Mouse (Mus musculus) heart, embryonic 16.5 days (tissue): ENCODE measurements around the gene Guca1b. TPM values are rescaled to one million over a fixed set of nuclear protein-coding genes. Genes with fewer than 3 reads are reported as not detected.

Experiments
- ATAC-seq: fragments of 200-750 bp; cut with Nextera tagmentation; replicated peaks from 2 replicates; pipeline ENCODE4 v1.8.0; 2017; ENCODE audit warnings: moderate number of reproducible peaks; ENCODE audit not compliant: insufficient read depth, low FRiP score; ENCODE audit errors: extremely low read depth
- H3K27ac ChIP-seq: fragments of 300-500 bp; sonication (generic); 2 replicates; pipeline ENCODE4 v1.5.1; 2014; ENCODE audit warnings: mild to moderate bottlenecking, low read length, control low read depth, moderate library complexity
- H3K27me3 ChIP-seq: fragments of 300-500 bp; sonication (generic); 2 replicates; pipeline ENCODE4 v1.6.1; 2014; ENCODE audit warnings: low read length, mixed read lengths; ENCODE audit not compliant: control insufficient read depth, insufficient read depth
- H3K36me3 ChIP-seq: fragments of 300-500 bp; sonication (generic); 2 replicates; pipeline ENCODE4 v1.6.1; 2014; ENCODE audit not compliant: control insufficient read depth, insufficient read depth
- H3K4me1 ChIP-seq: fragments of 300-500 bp; sonication (generic); 2 replicates; pipeline ENCODE4 v1.6.1; 2014; ENCODE audit warnings: low read length, mixed read lengths; ENCODE audit not compliant: control insufficient read depth, insufficient read depth
- H3K4me2 ChIP-seq: fragments of 300-500 bp; sonication (generic); 2 replicates; pipeline ENCODE4 v1.6.1; 2014; ENCODE audit warnings: low read depth, mild to moderate bottlenecking, control low read depth, low read length
- H3K4me3 ChIP-seq: fragments of 300-500 bp; sonication (generic); 2 replicates; pipeline ENCODE4 v1.5.1; 2014; ENCODE audit warnings: mild to moderate bottlenecking, control low read depth, low read length
- H3K9ac ChIP-seq: fragments of 300-500 bp; sonication (generic); 2 replicates; pipeline ENCODE4 v1.6.1; 2014; ENCODE audit warnings: low read length, control low read depth
- H3K9me3 ChIP-seq: fragments of 300-500 bp; sonication (generic); replicated peaks from 2 replicates; pipeline ENCODE4 v1.6.1; 2016; ENCODE audit warnings: low read length; ENCODE audit not compliant: control insufficient read depth
- WGBS: fragments of 180-500 bp; shearing (Covaris S2); extraction: QIAGEN DNeasy Blood & Tissue Kit; methylation state at CpG from one replicate; pipeline ENCODE4 v1.1.7; 2014; 5-methylcytosine and 5-hydroxymethylcytosine counted together
- polyA plus RNA-seq: library from polyadenylated mRNA; unstranded; fragments of >200 nt; fragmentation: Nextera tagmentation; extraction: Ambion mirVana; gene quantifications from 2 replicates; pipeline ENCODE4 v1.2.1, GENCODE M21; 2015

The Guca1b gene
- polyA plus RNA-seq, 1 experiment from 2014 or later, result 1.2 TPM

DNA sequence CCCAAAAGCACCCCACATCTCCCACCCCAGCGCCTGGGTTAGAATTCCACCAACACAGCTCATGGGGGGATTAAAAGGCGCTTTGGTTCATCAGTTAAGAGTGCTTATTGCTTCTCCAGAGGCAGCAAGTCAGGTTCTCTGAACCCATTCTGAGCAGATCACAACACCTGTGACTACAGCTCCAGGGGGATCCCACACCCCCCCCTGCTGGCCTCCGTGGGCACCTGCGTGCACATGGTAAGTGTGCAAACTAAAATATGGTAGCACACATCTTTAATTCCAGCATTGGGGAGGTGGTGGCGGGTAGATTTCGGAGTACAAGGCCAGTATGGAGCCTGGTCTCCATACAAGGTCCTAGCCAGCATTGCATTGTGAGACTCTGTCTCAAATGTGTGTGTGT lies 42.1 kb downstream of the Guca1b start:
- no peaks in the 10 kb centered on the region for H3K27me3 ChIP-seq
- no peak overlapping the region for H3K4me2 ChIP-seq
- H3K4me3 ChIP-seq, result no peak overlapping the region
- H3K4me1 ChIP-seq, result peaks cover 10% of the 10 kb centered on the region
- no peaks in the 10 kb centered on the region for H3K36me3 ChIP-seq
- WGBS, result 70% methylated on average over 6 of the region's 6 CpGs
- no peaks in the 10 kb centered on the region for H3K9me3 ChIP-seq
- H3K27ac ChIP-seq, result no peak overlapping the region
- ATAC-seq, result no peak
- H3K9ac ChIP-seq, result no peak overlapping the region

DNA sequence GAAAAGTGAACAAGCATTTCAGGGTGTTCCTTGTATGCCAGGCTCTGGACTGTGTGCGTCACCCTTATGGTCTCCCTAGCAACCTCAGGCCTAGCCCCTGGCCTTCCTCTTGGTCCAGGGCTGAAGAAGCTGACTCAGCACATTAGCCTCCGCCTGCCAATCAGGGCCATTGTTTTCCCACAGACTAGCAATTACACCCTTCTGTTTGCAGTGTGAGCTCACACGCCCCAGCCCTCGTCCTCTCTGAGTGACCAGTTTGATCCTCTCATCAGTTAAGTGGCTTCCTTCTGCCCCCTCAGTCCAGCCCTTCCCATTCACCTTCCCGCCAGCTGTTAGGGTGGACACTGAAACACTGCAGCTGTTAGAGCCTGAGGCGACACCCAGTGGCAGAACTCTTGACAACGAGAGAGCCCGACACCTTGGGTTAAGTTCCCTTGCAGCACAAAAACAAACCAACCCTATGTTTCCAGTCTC lies 43.7 kb downstream of the Guca1b start:
- Histone ChIP-seq H3K27me3 (no peaks in the 10 kb centered on the region), H3K36me3 (no peaks in the 10 kb centered on the region), H3K9ac (0 out of 2 replicates have a peak overlapping the region, but pooled peaks have one; percentile 16), H3K27ac (no peak overlapping the region), H3K4me3 (peak overlapping the region; percentile 23), H3K4me1 (peaks cover 10% of the 10 kb centered on the region), H3K9me3 (no peaks in the 10 kb centered on the region), H3K4me2 (peak overlapping the region; percentile 51)
- peak; percentile 55; the same call in 1 of the 2 replicates for ATAC-seq
- WGBS, result 8% methylated on average over 8 of the region's 8 CpGs

DNA sequence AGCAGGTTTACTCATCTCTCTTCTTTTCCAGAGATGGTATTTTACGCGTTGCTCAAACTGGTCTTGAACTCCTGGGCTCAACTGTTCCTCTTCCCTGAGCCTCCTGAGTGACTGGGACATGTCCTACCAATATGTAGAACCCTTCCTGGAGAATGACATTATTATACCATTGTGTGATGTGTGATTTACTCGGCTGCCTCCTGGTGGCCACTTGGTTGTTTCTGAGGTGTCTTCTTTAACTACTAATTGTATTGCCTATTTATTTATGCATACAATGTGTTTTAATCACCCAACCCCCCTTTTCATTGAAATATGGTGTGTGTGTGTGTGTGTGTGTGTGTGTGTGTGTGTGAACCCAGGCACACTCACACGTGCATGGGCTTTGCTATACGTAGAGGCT lies 45.6 kb downstream of the Guca1b start:
- H3K4me3 ChIP-seq, result no peak overlapping the region
- ATAC-seq, result no peak
- H3K27ac ChIP-seq, result no peak overlapping the region
- no peaks in the 10 kb centered on the region for H3K36me3 ChIP-seq
- no peak overlapping the region for H3K9ac ChIP-seq
- no peaks in the 10 kb centered on the region for H3K9me3 ChIP-seq
- WGBS, result 62% methylated on average over 5 of the region's 5 CpGs
- no peaks in the 10 kb centered on the region for H3K27me3 ChIP-seq
- H3K4me1 ChIP-seq, result peaks cover 7% of the 10 kb centered on the region
- no peak overlapping the region for H3K4me2 ChIP-seq

DNA sequence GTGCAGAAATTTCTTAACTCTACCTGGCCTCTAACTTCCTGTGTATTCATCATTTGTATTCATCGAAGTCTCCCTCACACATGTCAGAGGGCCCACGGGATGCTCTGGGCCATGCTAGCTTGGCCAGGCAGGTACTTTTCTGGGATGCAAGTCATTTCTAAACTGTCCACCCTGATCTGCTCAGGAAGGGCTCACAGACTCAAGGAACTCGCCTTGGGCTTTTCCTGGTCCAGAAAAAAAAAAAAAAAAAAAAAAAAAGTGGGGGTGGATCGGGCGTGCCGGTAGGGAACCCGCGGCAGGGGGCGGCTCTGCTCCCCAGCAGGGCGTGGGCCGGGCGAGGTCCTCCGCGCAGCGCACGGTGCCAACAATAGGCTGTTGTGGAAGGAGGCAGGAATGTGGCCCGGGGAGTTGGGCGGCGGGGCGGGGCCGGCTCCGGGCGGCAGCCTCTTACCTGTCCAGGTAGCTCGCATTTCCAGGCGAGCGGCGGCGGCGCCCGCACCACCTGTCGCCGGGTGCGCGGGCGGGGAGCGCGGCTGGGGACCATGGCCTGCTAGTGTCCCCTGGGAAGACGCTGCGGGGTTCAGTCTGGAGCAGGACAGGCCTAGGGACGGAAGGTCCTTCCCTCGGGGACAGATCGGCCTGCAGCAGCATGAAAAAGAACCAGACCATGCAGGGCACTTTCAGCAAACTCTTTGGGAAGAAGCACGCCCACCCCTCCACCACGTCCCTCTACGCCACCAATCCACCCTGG lies 51.1 kb downstream of the Guca1b start, which contains the start of gene AI661453:
TSS of gene AI661453 (plus strand) at position 460 of the 751 bp plus-strand sequence.
- peak; percentile 50; the same call in 1 of the 2 replicates for ATAC-seq
- Histone ChIP-seq H3K27me3 (no peaks in the 10 kb centered on the region), H3K27ac (no peak within 1 kb of the TSS), H3K4me1 (peaks cover 19% of the 10 kb centered on the region), H3K4me2 (peak within 1 kb of the TSS; percentile 93), H3K9me3 (no peaks in the 10 kb centered on the region), H3K4me3 (peak within 1 kb of the TSS; percentile 66), H3K9ac (peak within 1 kb of the TSS; percentile 80), H3K36me3 (no peaks in the 10 kb centered on the region)
- 1% methylated on average over 45 of the region's 45 CpGs for WGBS

DNA sequence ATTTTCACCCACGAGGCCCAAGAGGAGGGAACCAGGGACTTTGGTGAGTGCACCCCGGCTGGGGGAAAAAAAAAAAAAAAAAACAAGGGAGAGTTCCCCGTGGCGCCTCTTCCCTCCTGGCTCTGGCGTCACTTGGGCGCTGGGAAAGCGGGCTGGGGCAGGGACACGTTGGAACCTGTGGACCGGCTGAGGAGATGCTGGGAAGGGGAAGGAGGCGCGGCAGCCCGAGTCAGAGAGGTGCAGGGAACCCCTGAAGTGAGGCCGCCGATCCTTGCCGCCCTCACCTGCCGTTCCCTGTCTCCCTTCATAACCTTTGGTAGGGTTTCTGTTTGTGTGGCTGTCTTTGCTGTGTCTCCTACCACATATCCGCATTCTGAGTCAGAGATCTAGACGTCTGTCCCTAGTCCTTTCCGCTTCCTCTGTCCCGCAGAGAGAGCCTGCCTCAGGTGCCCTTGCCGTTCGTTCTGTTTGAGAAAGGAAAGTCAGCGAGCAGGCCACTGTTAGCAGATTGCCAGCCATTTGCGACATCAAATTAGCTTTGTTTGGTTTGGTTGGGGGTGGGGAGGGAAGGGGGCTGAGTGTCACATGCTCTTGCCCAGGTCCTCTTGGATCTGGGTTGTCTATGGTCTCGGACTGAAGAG lies 51.8 kb downstream of the Guca1b start, which contains the start of gene 1700001C19Rik:
TSS of gene 1700001C19Rik (minus strand) at position 470 of the 641 bp plus-strand sequence.
- 5% methylated on average over 24 of the region's 25 CpGs for WGBS
- H3K4me3 ChIP-seq, result peak within 1 kb of the TSS; percentile 66
- no peak for ATAC-seq
- H3K9ac ChIP-seq, result peak within 1 kb of the TSS; percentile 80
- H3K27ac ChIP-seq, result no peak within 1 kb of the TSS
- H3K36me3 ChIP-seq, result no peaks in the 10 kb centered on the region
- peaks cover 24% of the 10 kb centered on the region for H3K4me1 ChIP-seq
- peak within 1 kb of the TSS; percentile 93 for H3K4me2 ChIP-seq
- no peaks in the 10 kb centered on the region for H3K9me3 ChIP-seq
- no peaks in the 10 kb centered on the region for H3K27me3 ChIP-seq

DNA sequence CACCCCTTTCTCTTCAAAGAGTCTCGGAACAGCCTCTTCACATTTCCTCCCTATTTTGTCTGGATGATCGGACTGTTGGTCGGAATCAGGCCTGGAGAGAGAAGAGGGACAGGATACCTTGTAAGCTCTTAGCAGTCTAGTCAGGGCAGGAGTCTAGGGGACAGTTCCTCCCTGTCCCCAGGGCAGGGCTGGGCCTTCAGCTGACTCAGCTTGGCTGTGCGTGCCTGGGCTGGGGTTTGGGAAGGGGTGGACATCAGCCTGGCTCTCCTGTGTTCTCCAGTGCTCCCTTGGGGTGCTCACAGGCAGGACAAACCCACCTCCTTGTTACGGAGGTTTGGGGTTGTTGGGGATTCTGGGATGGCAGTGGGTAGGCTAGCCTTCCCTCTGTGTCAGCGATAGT lies 53.4 kb downstream of the Guca1b start:
- Histone ChIP-seq H3K27ac (no peak overlapping the region), H3K9ac (0 out of 2 replicates have a peak overlapping the region, but pooled peaks have one; percentile 18), H3K36me3 (no peaks in the 10 kb centered on the region), H3K9me3 (no peaks in the 10 kb centered on the region), H3K4me3 (no peak overlapping the region), H3K27me3 (no peaks in the 10 kb centered on the region), H3K4me1 (peaks cover 24% of the 10 kb centered on the region), H3K4me2 (no peak overlapping the region)
- WGBS, result 75% methylated on average over 6 of the region's 6 CpGs
- ATAC-seq, result no peak

DNA sequence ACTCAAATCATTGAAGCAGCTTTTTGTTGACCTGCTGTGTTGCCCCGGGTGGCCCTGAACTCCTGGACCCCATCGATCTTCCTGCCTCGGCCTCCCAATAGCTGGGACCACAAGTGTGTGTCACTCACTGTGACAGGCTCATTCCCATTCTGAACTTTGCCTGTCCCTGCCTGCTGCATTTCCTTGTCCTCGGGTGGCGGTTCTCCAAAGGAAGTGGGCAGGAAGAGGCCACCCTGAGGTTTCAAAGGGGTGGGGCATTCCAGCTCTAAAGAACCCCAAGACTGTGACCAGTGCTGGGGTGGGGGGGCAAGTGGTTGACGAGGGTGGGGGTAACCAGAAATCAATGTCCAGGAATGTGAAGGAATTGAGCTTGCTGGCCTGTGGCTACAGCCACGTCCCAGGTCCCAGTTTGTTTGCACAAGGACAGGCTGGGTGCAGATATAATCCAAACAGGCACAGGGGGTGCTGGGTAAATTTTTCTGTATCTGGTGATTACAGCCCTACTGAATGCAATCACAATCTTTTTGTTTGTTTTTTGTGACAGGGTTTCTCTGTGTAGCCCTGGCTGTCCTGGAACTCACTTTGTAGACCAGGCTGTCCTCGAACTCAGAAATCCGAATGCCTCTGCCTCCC lies 54.3 kb downstream of the Guca1b start:
- 50% methylated on average over 9 of the region's 9 CpGs for WGBS
- peaks cover 32% of the 10 kb centered on the region for H3K4me1 ChIP-seq

DNA sequence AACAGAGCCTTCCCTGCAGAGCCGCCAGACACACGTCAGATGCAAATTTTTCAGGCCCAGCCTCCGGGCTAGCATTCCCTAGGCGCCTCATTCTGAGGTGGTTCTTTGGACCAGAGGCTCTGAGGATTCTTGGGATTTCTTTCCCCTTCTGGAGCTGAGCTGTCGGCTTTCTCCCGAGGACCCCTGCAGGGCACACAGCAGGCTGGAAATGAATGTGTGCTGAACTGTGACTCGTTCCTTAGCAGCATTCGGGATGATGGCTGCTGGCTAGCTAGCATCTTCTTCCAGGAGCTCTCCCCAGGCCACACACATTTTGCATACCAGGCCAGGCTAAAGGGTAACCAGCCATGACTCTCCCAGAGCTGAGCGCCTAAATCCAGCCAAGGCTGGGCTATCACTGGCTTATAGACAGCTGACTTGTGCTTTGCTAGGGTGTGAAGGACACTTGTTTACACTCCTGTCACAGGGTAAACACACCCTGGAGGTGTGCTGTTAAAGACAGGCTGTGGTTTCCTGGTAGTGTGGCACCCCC lies 55.2 kb downstream of the Guca1b start:
- Histone ChIP-seq H3K27ac (0 out of 2 replicates have a peak overlapping the region, but pooled peaks have one; percentile 7), H3K4me1 (peaks cover 33% of the 10 kb centered on the region)

More for the DNA sequence above, 54.3 kb downstream of the Guca1b start:
- H3K36me3 ChIP-seq, result no peaks in the 10 kb centered on the region
- H3K27ac ChIP-seq, result no peak overlapping the region
- H3K9ac ChIP-seq, result no peak overlapping the region
- H3K4me2 ChIP-seq, result no peak overlapping the region
- no peaks in the 10 kb centered on the region for H3K9me3 ChIP-seq
- H3K4me3 ChIP-seq, result no peak overlapping the region
- H3K27me3 ChIP-seq, result no peaks in the 10 kb centered on the region
- no peak for ATAC-seq

More for the DNA sequence above, 55.2 kb downstream of the Guca1b start:
- Histone ChIP-seq H3K9ac (peak overlapping the region; percentile 28; the same call in 1 of the 2 replicates), H3K4me3 (no peak overlapping the region), H3K9me3 (no peaks in the 10 kb centered on the region), H3K36me3 (no peaks in the 10 kb centered on the region), H3K27me3 (no peaks in the 10 kb centered on the region), H3K4me2 (no peak overlapping the region)
- 20% methylated on average over 9 of the region's 9 CpGs for WGBS
- ATAC-seq, result no peak
